Mouse (Mus musculus) MEL (cell line): ENCODE data around the gene Snrpd3. TPM values are rescaled to one million over a fixed set of nuclear protein-coding genes. Genes with fewer than 3 reads are reported as not detected.
A peak's percentile ranks its signal among the peaks of the same experiment; 100 is the strongest.
"Not testable (repeated sequence)": the region's sequence is repeated elsewhere in the genome, so short reads cannot be mapped to it uniquely, and the experiment has no call there.

Source experiments
- DNase-seq: peaks from one replicate; pipeline ENCODE4 v3.0.0; 2011; ENCODE audit warnings: low read depth, low spot score
- H3K27ac ChIP-seq: 2 replicates; pipeline ENCODE4 v1.5.1; 2012; ENCODE audit warnings: low read depth, mild to moderate bottlenecking, control low read depth, low read length, moderate library complexity; ENCODE audit not compliant: control insufficient read depth
- H3K27me3 ChIP-seq, 2 experiments: fragments of 150-350 bp in 1 of 2; sonication (generic) in 1 of 2; 2 replicates each; pipeline ENCODE4 v1.6.1; 2012; ENCODE audit warnings: low read length in 2 of 2, mild to moderate bottlenecking in 2 of 2, improper control_type of control experiment in 1 of 2, moderate library complexity in 1 of 2; ENCODE audit not compliant: insufficient read depth in 2 of 2, control insufficient read depth in 1 of 2
- H3K36me3 ChIP-seq, 2 experiments: 2 replicates each; pipeline ENCODE4 v1.6.1; 2012 to 2014; ENCODE audit warnings: low read length in 2 of 2, improper control_type of control experiment in 1 of 2, inconsistent platforms in 1 of 2, mild to moderate bottlenecking in 1 of 2; ENCODE audit not compliant: insufficient read depth in 2 of 2, control insufficient read depth in 1 of 2
- H3K4me1 ChIP-seq, 2 experiments: fragments of 150-350 bp in 1 of 2; sonication (generic) in 1 of 2; 2 replicates each; pipeline ENCODE4 v1.6.1; 2012; ENCODE audit warnings: low read length in 2 of 2, improper control_type of control experiment in 1 of 2, mild to moderate bottlenecking in 1 of 2; ENCODE audit not compliant: insufficient read depth in 2 of 2, control insufficient read depth in 1 of 2
- H3K4me3 ChIP-seq, 2 experiments: fragments of 150-350 bp in 1 of 2; sonication (generic) in 1 of 2; 2 replicates each; pipeline ENCODE4 v1.5.1; 2012; ENCODE audit warnings: low read depth in 2 of 2, low read length in 2 of 2, mild to moderate bottlenecking in 2 of 2, moderate library complexity in 2 of 2, control low read depth in 1 of 2, improper control_type of control experiment in 1 of 2; ENCODE audit not compliant: control insufficient read depth in 1 of 2, insufficient read depth in 1 of 2
- H3K79me2 ChIP-seq: 2 replicates; pipeline ENCODE4 v1.6.1; 2012; ENCODE audit warnings: mild to moderate bottlenecking, low read length, moderate library complexity; ENCODE audit not compliant: control insufficient read depth, poor library complexity, insufficient read depth
- H3K9ac ChIP-seq: 2 replicates; pipeline ENCODE4 v1.6.1; 2012; ENCODE audit warnings: low read depth, mild to moderate bottlenecking, control low read depth, low read length, moderate library complexity; ENCODE audit not compliant: control insufficient read depth, poor library complexity, severe bottlenecking
- H3K9me3 ChIP-seq: fragments of 150-350 bp; sonication (generic); replicated peaks from 2 replicates; pipeline ENCODE4 v1.6.1; 2012; ENCODE audit warnings: mild to moderate bottlenecking, low read length, improper control_type of control experiment, moderate library complexity; ENCODE audit not compliant: insufficient read depth
- BHLHE40 ChIP-seq: IDR thresholded peaks from 2 replicates; pipeline ENCODE4 v1.6.1; 2012; ENCODE audit warnings: low read depth, mild to moderate bottlenecking, inconsistent platforms, low read length, improper control_type of control experiment, borderline replicate concordance
- CHD2 ChIP-seq: IDR thresholded peaks from 2 replicates; pipeline ENCODE4 v1.6.1; 2011; ENCODE audit warnings: low read length, improper control_type of control experiment
- CTCF ChIP-seq, 3 experiments: IDR thresholded peaks in 2 of 3; conservative IDR thresholded peaks in 1 of 3; 2 replicates each; pipeline ENCODE4 v1.5.1; 2011 to 2012; ENCODE audit warnings: low read length in 3 of 3, low read depth in 2 of 3, mild to moderate bottlenecking in 2 of 3, improper control_type of control experiment in 1 of 3, inconsistent platforms in 1 of 3, mixed read lengths in 1 of 3, moderate library complexity in 1 of 3; ENCODE audit not compliant: control insufficient read depth in 1 of 3, insufficient read depth in 1 of 3, poor library complexity in 1 of 3, severe bottlenecking in 1 of 3
- EP300 ChIP-seq, 2 experiments: IDR thresholded peaks; 2 replicates each; pipeline ENCODE4 v1.6.1; 2011; ENCODE audit warnings: improper control_type of control experiment in 2 of 2, low read length in 2 of 2, low read depth in 1 of 2, mild to moderate bottlenecking in 1 of 2
- GABPA ChIP-seq: IDR thresholded peaks from 2 replicates; pipeline ENCODE4 v1.6.1; 2012; ENCODE audit warnings: low read depth, mild to moderate bottlenecking, inconsistent platforms, low read length, improper control_type of control experiment, moderate library complexity
- JUND ChIP-seq: IDR thresholded peaks from 2 replicates; pipeline ENCODE4 v1.6.1; 2011; ENCODE audit warnings: low read depth, mild to moderate bottlenecking, improper control_type of control experiment, low read length
- KAT2A ChIP-seq: conservative IDR thresholded peaks from 2 replicates; pipeline ENCODE4 v1.6.1; 2012; ENCODE audit warnings: low read depth, low read length, improper control_type of control experiment, inconsistent platforms
- MXI1 ChIP-seq: IDR thresholded peaks from 2 replicates; pipeline ENCODE4 v1.6.1; 2011; ENCODE audit warnings: mild to moderate bottlenecking, low read depth, low read length, improper control_type of control experiment
- NELFE ChIP-seq: IDR thresholded peaks from 2 replicates; pipeline ENCODE4 v1.6.1; 2011; ENCODE audit warnings: low read depth, low read length, improper control_type of control experiment
- NRF1 ChIP-seq: IDR thresholded peaks from 2 replicates; pipeline ENCODE4 v1.6.1; 2014; ENCODE audit warnings: low read depth, mild to moderate bottlenecking, inconsistent platforms, low read length, improper control_type of control experiment, moderate library complexity; ENCODE audit not compliant: poor library complexity, insufficient read depth, severe bottlenecking
- POLR2A ChIP-seq, 2 experiments: IDR thresholded peaks; 2 replicates each; pipeline ENCODE4 v1.6.1; 2011 to 2012; ENCODE audit warnings: low read length in 2 of 2, mild to moderate bottlenecking in 2 of 2, control low read depth in 1 of 2, improper control_type of control experiment in 1 of 2, low read depth in 1 of 2, moderate library complexity in 1 of 2; ENCODE audit not compliant: control insufficient read depth in 1 of 2, insufficient read depth in 1 of 2, poor library complexity in 1 of 2
- POLR2AphosphoS2 ChIP-seq: IDR thresholded peaks from 2 replicates; pipeline ENCODE4 v1.6.1; 2011; ENCODE audit warnings: low read length, improper control_type of control experiment
- SIN3A ChIP-seq: IDR thresholded peaks from 2 replicates; pipeline ENCODE4 v1.6.1; 2012; ENCODE audit warnings: low read length, improper control_type of control experiment, inconsistent platforms
- TBP ChIP-seq: IDR thresholded peaks from 2 replicates; pipeline ENCODE4 v1.8.0; 2011; ENCODE audit warnings: low read depth, low read length, improper control_type of control experiment
- TCF12 ChIP-seq: IDR thresholded peaks from 2 replicates; pipeline ENCODE4 v1.6.1; 2014; ENCODE audit warnings: low read depth, mild to moderate bottlenecking, inconsistent platforms, low read length, improper control_type of control experiment, moderate library complexity
- UBTF ChIP-seq: IDR thresholded peaks from 2 replicates; pipeline ENCODE4 v1.6.1; 2012; ENCODE audit warnings: low read depth, mild to moderate bottlenecking, inconsistent platforms, low read length, improper control_type of control experiment, moderate library complexity, borderline replicate concordance; ENCODE audit not compliant: insufficient read depth
- USF2 ChIP-seq, 2 experiments: IDR thresholded peaks; 2 replicates each; pipeline ENCODE4 v1.6.1; 2011 to 2012; ENCODE audit warnings: improper control_type of control experiment in 2 of 2, low read length in 2 of 2, borderline replicate concordance in 1 of 2, inconsistent platforms in 1 of 2, low read depth in 1 of 2, mild to moderate bottlenecking in 1 of 2; ENCODE audit not compliant: insufficient read depth in 1 of 2
- ZC3H11A ChIP-seq: IDR thresholded peaks from 2 replicates; pipeline ENCODE4 v1.6.1; 2012; ENCODE audit warnings: low read depth, mild to moderate bottlenecking, inconsistent platforms, low read length, improper control_type of control experiment
- ZMIZ1 ChIP-seq: IDR thresholded peaks from 2 replicates; pipeline ENCODE4 v1.6.1; 2012; ENCODE audit warnings: low read depth, mild to moderate bottlenecking, inconsistent platforms, low read length, improper control_type of control experiment, moderate library complexity
- ZNF384 ChIP-seq: IDR thresholded peaks from 2 replicates; pipeline ENCODE4 v1.6.1; 2012; ENCODE audit warnings: low read depth, mild to moderate bottlenecking, inconsistent platforms, low read length, improper control_type of control experiment
- polyA plus RNA-seq, 2 experiments: library from polyadenylated mRNA; stranded (reverse) in 1 of 2; unstranded in 1 of 2; fragments of >175 nt in 1 of 2; fragments of >200 nt in 1 of 2; gene quantifications; 2 replicates each; pipeline versions ENCODE4 v1.2.1 to v1.2.4; 2012; ENCODE audit warnings: low replicate concordance in 2 of 2, low read depth in 1 of 2; ENCODE audit not compliant: insufficient read length in 2 of 2, insufficient read depth in 1 of 2, missing spikeins in 1 of 2
- total RNA-seq: library from RNA; depleted of rRNA; stranded (reverse); fragments of 300-350 nt; gene quantifications from 2 replicates; pipeline ENCODE4 v1.2.3, GENCODE M21; 2012

Gene Snrpd3
- total and polyA plus RNA-seq, 3 experiments = 155 to 643 TPM; not detected in 1

DNA sequence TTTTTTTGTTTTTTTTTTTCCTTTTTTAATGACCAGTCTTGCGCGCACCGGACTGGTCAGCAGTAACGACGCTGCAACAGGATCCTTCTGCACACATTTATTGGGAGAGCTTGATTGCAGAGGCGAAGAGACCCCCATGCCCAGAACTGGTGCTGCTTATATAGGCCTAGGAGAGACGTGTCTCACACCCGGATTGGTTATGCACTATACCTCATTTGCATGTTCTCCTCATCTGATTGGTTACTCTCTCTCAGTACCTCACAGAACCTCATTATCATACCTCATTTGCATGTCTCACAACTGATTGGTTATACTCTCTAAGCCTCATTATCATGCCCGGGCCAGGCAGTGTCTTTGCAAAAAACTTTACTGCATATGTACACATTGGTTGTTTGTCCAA is 8.1 kb downstream of the Snrpd3 start:
- H3K9me3 ChIP-seq, H3K4me1 ChIP-seq, H3K27me3 ChIP-seq, H3K27ac ChIP-seq: not testable (repeated sequence)
- peaks cover 63% of the 10 kb centered on the region for H3K79me2 ChIP-seq
- DNase-seq = peak; percentile 72
- H3K36me3 ChIP-seq = peaks cover 21 to 50% of the 10 kb centered on the region in 2 experiments
- peak in 1 of 2 experiments; percentile 9; a peak in 1 of 4 replicates for TF ChIP-seq POLR2A (IDR thresholded peaks at IDR 0.05; ENCODE audit: control insufficient read depth in 1 of 2, insufficient read depth in 1 of 2, low read depth in 1 of 2, low read length in 2 of 2, poor library complexity in 1 of 2)
- TF ChIP-seq TBP = peak; percentile 62
- TF ChIP-seq, all 39 proteins: peak for 2; not testable (repeated sequence) for 37
- H3K9ac ChIP-seq, H3K4me3 ChIP-seq: not testable (repeated sequence)

DNA sequence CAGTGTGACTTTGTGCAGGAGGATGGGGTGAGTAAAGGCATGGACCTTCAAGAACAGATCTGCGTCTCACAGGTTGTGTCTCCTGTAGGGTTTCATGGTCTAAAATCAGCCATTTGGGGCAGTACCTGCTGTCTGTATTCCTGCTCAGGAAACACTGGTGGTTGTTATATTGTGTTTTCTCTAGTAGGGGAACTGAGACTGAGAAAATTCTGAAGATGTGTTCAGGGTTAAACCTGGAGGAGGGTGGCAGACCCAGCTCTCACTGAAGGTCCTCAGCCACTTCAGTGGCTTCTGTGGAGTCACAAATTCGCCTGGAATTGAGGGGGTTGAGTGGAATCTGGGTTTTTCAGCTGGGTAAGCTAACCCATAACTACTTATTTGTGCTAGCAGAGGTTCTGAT is 13.0 kb downstream of the Snrpd3 start:
- Histone ChIP-seq H3K9ac (no peak overlapping the region), H3K9me3 (no peaks in the 10 kb centered on the region), H3K4me3 (no peak overlapping the region), H3K79me2 (peaks cover 41% of the 10 kb centered on the region), H3K27ac (no peak overlapping the region), H3K36me3 (peaks cover 5 to 31% of the 10 kb centered on the region in 2 experiments), H3K27me3 (no peaks in the 10 kb centered on the region), H3K4me1 (peaks cover 0 to 3% of the 10 kb centered on the region in 2 experiments; a peak in 2 of 4 replicates)
- DNase-seq = no peak
- TF ChIP-seq POLR2A (IDR thresholded peaks at IDR 0.05; ENCODE audit: control insufficient read depth in 1 of 2, insufficient read depth in 1 of 2, low read depth in 1 of 2, low read length in 2 of 2, poor library complexity in 1 of 2) = 0 out of 4 replicates have a peak, but pooled peaks of 1 of the 2 experiments have one; percentile 6
- no peak for TF ChIP-seq TCF12

DNA sequence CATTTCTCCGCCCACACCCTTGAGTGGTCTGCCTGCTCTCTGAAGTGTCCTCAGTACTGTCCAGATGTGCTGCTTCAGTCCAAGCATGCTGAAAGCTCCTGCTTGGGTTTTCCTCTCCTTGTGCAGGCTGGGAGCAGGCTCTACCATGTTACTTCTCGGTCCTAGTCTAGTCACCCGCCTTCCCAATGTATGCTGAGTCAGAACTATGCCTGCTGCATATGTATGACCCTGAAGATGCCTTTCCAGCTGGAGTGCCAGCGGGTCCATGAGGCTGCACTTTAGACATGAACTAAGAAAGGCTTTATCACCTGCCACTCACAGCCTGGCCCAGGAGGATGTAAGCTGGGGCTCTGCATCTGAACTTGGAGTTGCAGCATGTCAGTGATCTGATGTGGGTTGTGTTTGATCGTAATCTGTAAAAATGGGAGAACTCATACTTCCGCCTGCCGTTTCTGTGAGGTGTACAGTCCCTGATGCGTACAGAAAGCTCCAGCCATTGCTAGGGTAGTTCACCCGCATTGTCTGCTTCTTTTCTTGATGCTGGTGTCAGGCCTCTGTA is 14.3 kb downstream of the Snrpd3 start:
- peaks cover 2 to 31% of the 10 kb centered on the region in 2 experiments; a peak in 2 of 4 replicates for H3K36me3 ChIP-seq
- no peak overlapping the region for H3K9ac ChIP-seq
- no peaks in the 10 kb centered on the region for H3K27me3 ChIP-seq
- no peak overlapping the region for H3K4me3 ChIP-seq
- TF ChIP-seq JUND = no peak
- no peak for TF ChIP-seq CTCF (IDR thresholded peaks at IDR 0.05 in 2 of 3, conservative IDR thresholded peaks at IDR 0.05 in 1 of 3; ENCODE audit: control insufficient read depth in 1 of 3, insufficient read depth in 1 of 3, low read depth in 2 of 3, low read length in 3 of 3, poor library complexity in 1 of 3, severe bottlenecking in 1 of 3)
- TF ChIP-seq ZC3H11A = no peak
- TF ChIP-seq USF2 (IDR thresholded peaks at IDR 0.05; ENCODE audit: borderline replicate concordance in 1 of 2, insufficient read depth in 1 of 2, low read depth in 1 of 2, low read length in 2 of 2) = no peak
- no peak for TF ChIP-seq TCF12
- no peak for TF ChIP-seq POLR2AphosphoS2
- TF ChIP-seq UBTF = no peak
- TF ChIP-seq TBP = no peak
- TF ChIP-seq NRF1 = no peak
- no peak for TF ChIP-seq ZMIZ1
- TF ChIP-seq CHD2 = no peak
- TF ChIP-seq EP300 (IDR thresholded peaks at IDR 0.05; ENCODE audit: low read depth in 1 of 2, low read length in 2 of 2) = no peak
- TF ChIP-seq KAT2A = no peak
- TF ChIP-seq MXI1 = no peak
- TF ChIP-seq GABPA = no peak
- no peak for TF ChIP-seq SIN3A
- TF ChIP-seq NELFE = no peak
- TF ChIP-seq BHLHE40 = no peak
- no peak for TF ChIP-seq ZNF384
- no peak for DNase-seq
- H3K79me2 ChIP-seq = peaks cover 33% of the 10 kb centered on the region
- no peak overlapping the region for H3K27ac ChIP-seq
- no peaks in the 10 kb centered on the region for H3K9me3 ChIP-seq
- H3K4me1 ChIP-seq = no peaks in the 10 kb centered on the region
